Mouse (Mus musculus) liver, adult 2 months (tissue): Measurements from ENCODE around the gene Pde7b. TPM values are rescaled to one million over a fixed set of nuclear protein-coding genes. Genes with fewer than 3 reads are reported as not detected.

Experiments used
- DNase-seq: peaks from one replicate; pipeline ENCODE4 v3.0.0-alpha.2; 2011; ENCODE audit warnings: low read depth, low spot score; ENCODE audit errors: extremely low read depth
- H3K27ac ChIP-seq: fragments of 200-500 bp; replicated peaks from 2 replicates; pipeline ENCODE4 v1.5.1; 2012; ENCODE audit warnings: low read depth, mild to moderate bottlenecking, control low read depth, inconsistent platforms, low read length; ENCODE audit not compliant: insufficient read depth
- H3K27me3 ChIP-seq: fragments of 200-500 bp; 2 replicates; pipeline ENCODE4 v1.6.1; 2012; ENCODE audit warnings: mild to moderate bottlenecking, moderate library complexity, low read length, inconsistent platforms; ENCODE audit not compliant: control insufficient read depth, insufficient read depth
- H3K36me3 ChIP-seq: fragments of 200-500 bp; 2 replicates; pipeline ENCODE4 v1.6.1; 2012; ENCODE audit warnings: low read length, inconsistent platforms; ENCODE audit not compliant: control insufficient read depth, insufficient read depth
- H3K4me1 ChIP-seq: fragments of 200-500 bp; 2 replicates; pipeline ENCODE4 v1.6.1; 2011; ENCODE audit warnings: low read length; ENCODE audit not compliant: control insufficient read depth, insufficient read depth
- H3K4me3 ChIP-seq: fragments of 200-500 bp; 2 replicates; pipeline ENCODE4 v1.5.1; 2011; ENCODE audit warnings: low read depth, mild to moderate bottlenecking, control low read depth, low read length, moderate library complexity; ENCODE audit not compliant: insufficient read depth
- H3K79me2 ChIP-seq: fragments of 200-500 bp; 2 replicates; pipeline ENCODE4 v1.6.1; 2012; ENCODE audit warnings: inconsistent platforms, mild to moderate bottlenecking, low read length, moderate library complexity; ENCODE audit not compliant: control insufficient read depth, insufficient read depth
- H3K9ac ChIP-seq: fragments of 200-500 bp; 2 replicates; pipeline ENCODE4 v1.6.1; 2012; ENCODE audit warnings: low read depth, mild to moderate bottlenecking, control low read depth, inconsistent platforms, low read length
- CTCF ChIP-seq: fragments of 200-500 bp; IDR thresholded peaks from 2 replicates; pipeline ENCODE4 v1.5.1; 2011; ENCODE audit warnings: low read depth, low read length, control low read depth
- POLR2A ChIP-seq: fragments of 200-500 bp; IDR thresholded peaks from 2 replicates; pipeline ENCODE4 v1.6.1; 2011; ENCODE audit warnings: low read length, control low read depth; ENCODE audit not compliant: insufficient read depth; ENCODE audit errors: extremely low read depth
- WGBS: fragments of 180-500 bp; shearing (Covaris S2); methylation state at CpG from one replicate; pipeline ENCODE4 v1.1.7; 2018; 5-methylcytosine and 5-hydroxymethylcytosine counted together
- polyA plus RNA-seq: library from polyadenylated mRNA; depleted of rRNA; stranded (reverse); fragments of >200 nt; gene quantifications from 2 replicates; pipeline ENCODE4 v1.2.3, GENCODE M21; 2012
- total RNA-seq: library from RNA; depleted of rRNA; stranded (reverse); fragments of >200 nt; gene quantifications from 2 replicates; pipeline ENCODE4 v1.2.3, GENCODE M21; 2014

Gene Pde7b
- total and polyA plus RNA-seq, 2 experiments = 3.1 to 7.9 TPM

- WGBS = 100% methylated on average over 1 of the region's 1 CpGs
- H3K9ac ChIP-seq = no peak overlapping the region
- no peaks in the 10 kb centered on the region for H3K27me3 ChIP-seq
- no peak for DNase-seq
- no peaks in the 10 kb centered on the region for H3K36me3 ChIP-seq
- H3K79me2 ChIP-seq = no peaks in the 10 kb centered on the region
- H3K27ac ChIP-seq = no peak overlapping the region
- no peak overlapping the region for H3K4me3 ChIP-seq
- no peak for TF ChIP-seq CTCF
- no peak for TF ChIP-seq POLR2A
- peaks cover 4% of the 10 kb centered on the region for H3K4me1 ChIP-seq
Measured at GRCm38 (mm10) chr10:20633085-20633415, 91.8 kb downstream of the Pde7b start.

GRCm38 (mm10) chr10:20632256-20633084 lies 92.4 kb downstream of the Pde7b start:
- 59% methylated on average over 14 of the region's 14 CpGs for WGBS
- TF ChIP-seq CTCF (no peak), POLR2A (no peak)
- H3K4me1 ChIP-seq = peaks cover 4% of the 10 kb centered on the region
- no peak overlapping the region for H3K9ac ChIP-seq
- no peaks in the 10 kb centered on the region for H3K27me3 ChIP-seq
- no peaks in the 10 kb centered on the region for H3K36me3 ChIP-seq
- no peak for DNase-seq
- H3K79me2 ChIP-seq = no peaks in the 10 kb centered on the region
- H3K4me3 ChIP-seq = no peak overlapping the region
- H3K27ac ChIP-seq = no peak overlapping the region

- no peaks in the 10 kb centered on the region for H3K27me3 ChIP-seq
- no peak overlapping the region for H3K9ac ChIP-seq
- no peaks in the 10 kb centered on the region for H3K36me3 ChIP-seq
- DNase-seq = peak; percentile 89
- H3K27ac ChIP-seq = no peak overlapping the region
- peaks cover 4% of the 10 kb centered on the region for H3K4me1 ChIP-seq
- no peak overlapping the region for H3K4me3 ChIP-seq
- no peaks in the 10 kb centered on the region for H3K79me2 ChIP-seq
- no peak for TF ChIP-seq CTCF
- no peak for TF ChIP-seq POLR2A
- 16% methylated on average over 7 of the region's 7 CpGs for WGBS
Measured at GRCm38 (mm10) chr10:20630122-20630521, 94.8 kb downstream of the Pde7b start.

GRCm38 (mm10) chr10:20625702-20626375 lies 99.0 kb downstream of the Pde7b start:
- TF ChIP-seq POLR2A = no peak
- TF ChIP-seq CTCF = no peak
- WGBS = 93% methylated on average over 16 of the region's 16 CpGs
- Histone ChIP-seq H3K4me3 (no peak overlapping the region), H3K27ac (no peak overlapping the region), H3K9ac (no peak overlapping the region), H3K27me3 (no peaks in the 10 kb centered on the region), H3K79me2 (no peaks in the 10 kb centered on the region), H3K4me1 (peaks cover 12% of the 10 kb centered on the region), H3K36me3 (no peaks in the 10 kb centered on the region)
- DNase-seq = no peak

- H3K4me1 ChIP-seq = peaks cover 10% of the 10 kb centered on the region
- no peak overlapping the region for H3K9ac ChIP-seq
- H3K36me3 ChIP-seq = no peaks in the 10 kb centered on the region
- peak; percentile 94 for DNase-seq
- TF ChIP-seq CTCF (no peak), POLR2A (no peak)
- no peaks in the 10 kb centered on the region for H3K27me3 ChIP-seq
- no peaks in the 10 kb centered on the region for H3K79me2 ChIP-seq
- WGBS = 27% methylated on average over 8 of the region's 8 CpGs
- H3K27ac ChIP-seq = peak overlapping the region; percentile 64
- H3K4me3 ChIP-seq = no peak overlapping the region
Measured at GRCm38 (mm10) chr10:20621661-20622454, 103.0 kb downstream of the Pde7b start.
